Mouse (Mus musculus): Measurements from ENCODE around the gene Mst1r. TPM values are rescaled to one million over a fixed set of nuclear protein-coding genes. Genes with fewer than 3 reads are reported as not detected.

The Mst1r gene
- polyA plus RNA-seq, 2 experiments = 0.37 to 1.2 TPM

DNA sequence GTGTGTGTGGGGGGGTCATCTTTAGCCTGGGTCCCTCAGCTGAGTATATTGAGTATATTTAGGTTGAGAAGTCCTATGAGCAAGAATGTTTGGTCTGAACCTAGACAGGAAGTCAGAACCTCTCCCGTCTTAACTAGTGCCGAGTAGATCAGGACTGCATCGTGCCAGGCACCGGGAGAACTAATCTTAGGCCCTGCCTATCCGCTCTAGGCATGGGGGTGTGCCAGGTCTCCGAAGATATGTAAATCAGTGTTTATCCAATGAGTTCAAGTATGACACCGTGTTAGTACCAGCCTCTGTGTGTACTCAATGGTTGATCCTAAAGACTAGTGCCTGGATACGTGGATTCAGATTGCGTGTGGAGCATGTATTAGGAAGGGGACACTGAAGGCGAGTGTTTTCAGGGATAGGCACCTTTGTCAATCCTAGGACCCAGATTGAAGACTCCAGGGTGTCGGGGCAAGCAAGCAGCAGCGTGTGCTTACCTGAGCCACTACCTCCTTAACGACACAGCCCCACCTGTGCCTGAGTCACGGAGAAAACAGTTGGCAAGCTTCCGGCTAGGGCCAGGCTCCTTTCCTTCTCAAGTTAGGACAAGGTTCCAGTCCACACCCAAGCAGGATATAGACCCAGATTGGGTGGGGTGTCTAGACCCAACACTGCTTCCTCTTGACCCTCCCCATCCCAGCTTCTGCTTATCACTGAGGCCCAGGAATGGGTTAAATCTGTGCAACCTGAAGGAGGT, 3.5 kb downstream of the Mst1r start:
- Histone ChIP-seq H3K27ac (no peak overlapping the region), H3K4me1 (replicated peaks; ENCODE audit: control insufficient read depth in 2 of 2, insufficient read depth in 2 of 2, low read length in 1 of 2) (peaks cover 7 to 12% of the 10 kb centered on the region in 2 experiments), H3K36me3 (replicated peaks; ENCODE audit: control insufficient read depth, insufficient read depth, low read depth) (no peaks in the 10 kb centered on the region), H3K27me3 (ENCODE audit: control insufficient read depth, insufficient read depth, low read length) (no peaks in the 10 kb centered on the region), H3K4me3 (ENCODE audit: insufficient read depth in 1 of 2, low read depth in 2 of 2, low read length in 2 of 2) (no peak overlapping the region), H3K9me3 (ENCODE audit: control insufficient read depth, low read length) (no peaks in the 10 kb centered on the region), H3K4me2 (ENCODE audit: low read depth) (no peak overlapping the region), H3K9ac (replicated peaks) (no peak overlapping the region)
- TF ChIP-seq EP300 (IDR thresholded peaks at IDR 0.05; ENCODE audit: low read depth) (no peak), CTCF (IDR thresholded peaks at IDR 0.05; ENCODE audit: low read depth) (no peak)
- ATAC-seq (ENCODE audit: insufficient read depth) = no peak
- 68% methylated on average over 15 of the region's 15 CpGs for WGBS (ENCODE audit: insufficient replicate concordance)
- DNase-seq (ENCODE audit: low read depth in 3 of 3, low spot score in 3 of 3) = no peak

DNA sequence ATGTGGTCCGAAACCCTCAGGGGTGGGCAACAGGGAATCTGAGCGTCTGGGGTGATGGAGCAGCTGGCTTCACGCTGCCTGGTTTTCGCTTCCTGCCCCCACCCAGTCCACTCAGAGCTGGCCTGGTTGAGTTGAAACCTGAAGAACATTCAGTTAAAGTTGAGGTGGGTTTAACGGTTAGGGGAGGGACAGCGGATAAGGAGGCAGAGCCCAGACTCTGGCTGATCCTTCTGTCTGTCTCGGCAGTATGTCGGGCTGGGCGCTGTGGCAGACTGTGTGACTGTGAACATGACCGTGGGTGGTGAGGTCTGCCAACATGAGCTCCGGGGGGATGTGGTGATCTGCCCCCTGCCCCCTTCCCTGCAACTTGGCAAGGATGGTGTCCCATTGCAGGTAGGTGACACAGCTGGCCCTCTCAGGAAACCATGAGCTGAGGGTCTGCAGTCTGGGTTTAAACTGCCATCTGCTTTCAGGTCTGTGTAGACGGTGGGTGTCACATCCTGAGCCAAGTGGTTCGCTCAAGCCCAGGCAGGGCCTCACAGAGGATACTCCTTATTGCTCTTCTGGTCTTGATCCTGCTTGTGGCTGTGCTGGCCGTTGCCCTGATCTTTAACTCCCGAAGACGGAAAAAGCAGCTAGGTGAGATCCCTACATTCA, 8.2 kb downstream of the Mst1r start:
- Histone ChIP-seq H3K4me3 (ENCODE audit: insufficient read depth in 1 of 2, low read depth in 2 of 2, low read length in 2 of 2) (no peak overlapping the region), H3K9me3 (ENCODE audit: control insufficient read depth, low read length) (no peaks in the 10 kb centered on the region), H3K4me2 (ENCODE audit: low read depth) (no peak overlapping the region), H3K9ac (replicated peaks) (no peak overlapping the region), H3K27me3 (ENCODE audit: control insufficient read depth, insufficient read depth, low read length) (no peaks in the 10 kb centered on the region), H3K27ac (no peak overlapping the region), H3K36me3 (replicated peaks; ENCODE audit: control insufficient read depth, insufficient read depth, low read depth) (no peaks in the 10 kb centered on the region), H3K4me1 (replicated peaks; ENCODE audit: control insufficient read depth in 2 of 2, insufficient read depth in 2 of 2, low read length in 1 of 2) (no peaks in the 10 kb centered on the region)
- 65% methylated on average over 16 of the region's 16 CpGs for WGBS (ENCODE audit: insufficient replicate concordance)
- TF ChIP-seq CTCF (IDR thresholded peaks at IDR 0.05; ENCODE audit: low read depth) = no peak
- no peak for TF ChIP-seq EP300 (IDR thresholded peaks at IDR 0.05; ENCODE audit: low read depth)
- ATAC-seq (ENCODE audit: insufficient read depth) (no peak), DNase-seq (ENCODE audit: low read depth in 3 of 3, low spot score in 3 of 3) (no peak)

DNA sequence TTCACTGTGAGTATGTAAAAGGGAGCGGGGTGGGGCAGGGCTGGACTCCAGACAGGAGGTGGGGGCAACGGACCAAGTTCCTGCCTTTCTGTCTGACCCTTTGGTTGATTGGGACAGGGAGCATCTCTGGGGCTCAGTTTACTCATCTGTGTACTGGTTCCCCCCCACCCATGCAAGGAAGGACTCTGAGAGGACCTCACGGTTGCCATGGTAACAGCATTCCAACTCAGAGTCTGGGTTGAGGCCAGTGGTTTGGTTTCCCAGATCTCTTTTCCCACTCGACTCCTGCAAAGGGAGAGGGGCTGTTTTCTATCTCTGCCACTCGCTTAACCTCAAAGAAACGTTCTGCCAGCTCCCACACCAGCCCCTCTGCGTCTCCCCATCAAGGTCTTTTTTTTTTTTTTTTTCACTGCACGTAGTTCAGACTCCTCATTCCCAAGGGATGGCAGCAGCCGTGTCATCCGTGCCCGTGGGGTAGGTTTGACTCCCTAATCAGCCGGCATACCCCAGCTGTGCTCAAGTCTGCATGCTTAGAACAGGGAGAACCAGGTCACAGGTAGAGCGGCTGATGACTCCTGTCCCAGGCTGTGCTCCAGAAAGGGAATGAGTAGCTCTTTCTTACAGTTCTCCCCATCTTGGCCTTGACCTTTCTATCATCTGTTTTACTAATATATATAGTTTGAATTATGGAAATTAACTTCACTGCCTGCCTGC, 11.4 kb downstream of the Mst1r start:
- H3K9ac ChIP-seq (replicated peaks) = no peak overlapping the region
- H3K4me3 ChIP-seq (ENCODE audit: insufficient read depth in 1 of 2, low read depth in 2 of 2, low read length in 2 of 2) = no peak overlapping the region
- no peaks in the 10 kb centered on the region for H3K27me3 ChIP-seq (ENCODE audit: control insufficient read depth, insufficient read depth, low read length)
- no peak for TF ChIP-seq CTCF (IDR thresholded peaks at IDR 0.05; ENCODE audit: low read depth)
- TF ChIP-seq EP300 (IDR thresholded peaks at IDR 0.05; ENCODE audit: low read depth) = no peak
- ATAC-seq (ENCODE audit: insufficient read depth) (no peak), DNase-seq (ENCODE audit: low read depth in 3 of 3, low spot score in 3 of 3) (no peak)
- no peaks in the 10 kb centered on the region for H3K4me1 ChIP-seq (replicated peaks; ENCODE audit: control insufficient read depth in 2 of 2, insufficient read depth in 2 of 2, low read length in 1 of 2)
- no peaks in the 10 kb centered on the region for H3K9me3 ChIP-seq (ENCODE audit: control insufficient read depth, low read length)
- H3K4me2 ChIP-seq (ENCODE audit: low read depth) = no peak overlapping the region
- H3K36me3 ChIP-seq (replicated peaks; ENCODE audit: control insufficient read depth, insufficient read depth, low read depth) = no peaks in the 10 kb centered on the region
- no peak overlapping the region for H3K27ac ChIP-seq
- WGBS (ENCODE audit: insufficient replicate concordance) = 43% methylated on average over 13 of the region's 13 CpGs

DNA sequence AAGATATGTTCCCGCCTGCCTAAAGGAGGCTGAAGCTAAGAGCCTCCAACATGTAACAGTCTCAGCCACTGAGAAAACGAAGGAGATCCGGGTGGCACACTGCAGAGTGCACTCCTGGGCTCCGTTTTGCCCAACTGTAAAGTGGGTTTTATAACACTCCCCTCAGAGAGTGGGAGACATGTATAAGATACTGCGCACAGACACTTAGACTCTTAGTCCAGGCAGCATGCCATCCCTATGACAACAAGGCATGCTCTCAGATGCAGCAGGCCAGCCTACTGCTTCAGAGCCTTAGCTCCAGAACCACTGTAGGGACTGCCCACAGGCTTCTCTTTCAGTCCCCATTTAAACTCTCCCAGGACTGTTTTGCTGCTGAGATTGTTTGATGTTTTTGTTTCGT, 12.2 kb downstream of the Mst1r start:
- 45% methylated on average over 6 of the region's 6 CpGs for WGBS (ENCODE audit: insufficient replicate concordance)
- DNase-seq (ENCODE audit: low read depth in 3 of 3, low spot score in 3 of 3) (no peak), ATAC-seq (ENCODE audit: insufficient read depth) (no peak)
- Histone ChIP-seq H3K27ac (no peak overlapping the region), H3K9me3 (ENCODE audit: control insufficient read depth, low read length) (no peaks in the 10 kb centered on the region), H3K4me2 (ENCODE audit: low read depth) (no peak overlapping the region), H3K36me3 (replicated peaks; ENCODE audit: control insufficient read depth, insufficient read depth, low read depth) (no peaks in the 10 kb centered on the region), H3K4me1 (replicated peaks; ENCODE audit: control insufficient read depth in 2 of 2, insufficient read depth in 2 of 2, low read length in 1 of 2) (no peaks in the 10 kb centered on the region), H3K4me3 (ENCODE audit: insufficient read depth in 1 of 2, low read depth in 2 of 2, low read length in 2 of 2) (no peak overlapping the region), H3K9ac (replicated peaks) (no peak overlapping the region), H3K27me3 (ENCODE audit: control insufficient read depth, insufficient read depth, low read length) (no peaks in the 10 kb centered on the region)
- no peak for TF ChIP-seq CTCF (IDR thresholded peaks at IDR 0.05; ENCODE audit: low read depth)
- no peak for TF ChIP-seq EP300 (IDR thresholded peaks at IDR 0.05; ENCODE audit: low read depth)

DNA sequence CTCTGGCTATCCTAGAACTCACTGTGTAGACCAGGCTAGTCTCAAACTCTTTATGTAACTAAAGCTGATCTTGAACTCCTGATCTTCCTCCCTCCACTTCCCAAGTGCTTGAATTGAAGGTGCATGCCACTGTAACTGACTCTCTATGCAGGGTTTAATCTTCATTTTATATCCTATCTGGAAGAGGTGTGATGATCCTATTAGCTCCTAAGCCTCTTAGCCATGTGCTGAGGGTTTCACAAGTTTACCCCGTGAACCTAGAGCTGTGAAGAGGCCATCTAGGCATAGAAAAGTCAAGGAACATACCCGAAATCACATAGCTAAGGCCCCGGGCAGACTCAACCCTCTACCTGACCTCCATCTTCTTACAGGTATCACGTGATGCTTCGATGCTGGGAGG, 12.8 kb downstream of the Mst1r start:
- WGBS (ENCODE audit: insufficient replicate concordance) = 58% methylated on average over 5 of the region's 5 CpGs
- no peak for DNase-seq (ENCODE audit: low read depth in 3 of 3, low spot score in 3 of 3)
- TF ChIP-seq EP300 (IDR thresholded peaks at IDR 0.05; ENCODE audit: low read depth) = no peak
- TF ChIP-seq CTCF (IDR thresholded peaks at IDR 0.05; ENCODE audit: low read depth) = no peak

More for the DNA sequence above, 12.8 kb downstream of the Mst1r start:
- Histone ChIP-seq H3K4me2 (ENCODE audit: low read depth) (no peak overlapping the region), H3K36me3 (replicated peaks; ENCODE audit: control insufficient read depth, insufficient read depth, low read depth) (no peaks in the 10 kb centered on the region), H3K27ac (no peak overlapping the region), H3K27me3 (ENCODE audit: control insufficient read depth, insufficient read depth, low read length) (no peaks in the 10 kb centered on the region), H3K4me1 (replicated peaks; ENCODE audit: control insufficient read depth in 2 of 2, insufficient read depth in 2 of 2, low read length in 1 of 2) (peaks cover 0 to 4% of the 10 kb centered on the region in 2 experiments; a peak in 1 of 4 replicates), H3K9me3 (ENCODE audit: control insufficient read depth, low read length) (no peaks in the 10 kb centered on the region), H3K4me3 (ENCODE audit: insufficient read depth in 1 of 2, low read depth in 2 of 2, low read length in 2 of 2) (no peak overlapping the region), H3K9ac (replicated peaks) (no peak overlapping the region)
- ATAC-seq (ENCODE audit: insufficient read depth) = no peak
